Mouse (Mus musculus) right cerebral cortex, postnatal 14 days (tissue): ENCODE data around the gene Pacsin2.
"Not testable (repeated sequence)": the region's sequence is repeated elsewhere in the genome, so short reads cannot be mapped to it uniquely, and the experiment has no call there.

Experiments used
- DNase-seq: peaks from one replicate; pipeline ENCODE4 v3.0.0; 2022

Gene Pacsin2

GRCm38 (mm10) chr15:83478096-83478495 lies 13.7 kb upstream of the Pacsin2 start:
- DNase-seq: no peak

- DNase-seq: no peak
Observed at GRCm38 (mm10) chr15:83476593-83477273, 12.3 kb upstream of the Pacsin2 start.

- DNase-seq: no peak
Observed at GRCm38 (mm10) chr15:83474466-83474836, 10.0 kb upstream of the Pacsin2 start.

GRCm38 (mm10) chr15:83473832-83474465 lies 9.5 kb upstream of the Pacsin2 start:
- no peak for DNase-seq

- no peak for DNase-seq
Observed at GRCm38 (mm10) chr15:83473251-83473650, 8.8 kb upstream of the Pacsin2 start.

- DNase-seq: no peak
Observed at GRCm38 (mm10) chr15:83471476-83471875, 7.1 kb upstream of the Pacsin2 start.

GRCm38 (mm10) chr15:83470443-83470842 lies 6.0 kb upstream of the Pacsin2 start:
- DNase-seq: no peak

- no peak for DNase-seq
Observed at GRCm38 (mm10) chr15:83469279-83469821, 4.9 kb upstream of the Pacsin2 start.

- DNase-seq: no peak
Observed at GRCm38 (mm10) chr15:83467232-83467966, 3.0 kb upstream of the Pacsin2 start.

GRCm38 (mm10) chr15:83466331-83466730 lies 1.9 kb upstream of the Pacsin2 start:
- DNase-seq: no peak

GRCm38 (mm10) chr15:83464905-83465650 lies 672 bp upstream of the Pacsin2 start:
- DNase-seq: no peak

- DNase-seq: no peak
Observed at GRCm38 (mm10) chr15:83463369-83464082, 880 bp downstream of the Pacsin2 start.

GRCm38 (mm10) chr15:83462349-83462748 lies 2.1 kb downstream of the Pacsin2 start:
- DNase-seq: not testable (repeated sequence)

GRCm38 (mm10) chr15:83460891-83461290 lies 3.5 kb downstream of the Pacsin2 start:
- DNase-seq: no peak

- DNase-seq: no peak
Observed at GRCm38 (mm10) chr15:83457541-83457940, 6.9 kb downstream of the Pacsin2 start.

GRCm38 (mm10) chr15:83455637-83456036 lies 8.8 kb downstream of the Pacsin2 start:
- no peak for DNase-seq

- no peak for DNase-seq
Observed at GRCm38 (mm10) chr15:83455034-83455433, 9.4 kb downstream of the Pacsin2 start.

GRCm38 (mm10) chr15:83454419-83454818 lies 10.0 kb downstream of the Pacsin2 start:
- DNase-seq: no peak

GRCm38 (mm10) chr15:83453879-83454278 lies 10.5 kb downstream of the Pacsin2 start:
- no peak for DNase-seq

GRCm38 (mm10) chr15:83452219-83452760 lies 12.1 kb downstream of the Pacsin2 start:
- no peak for DNase-seq

GRCm38 (mm10) chr15:83451621-83452210 lies 12.7 kb downstream of the Pacsin2 start:
- DNase-seq: no peak

GRCm38 (mm10) chr15:83450007-83450406 lies 14.4 kb downstream of the Pacsin2 start:
- DNase-seq: no peak
